Mouse (Mus musculus) liver, adult 10 weeks (tissue): ENCODE measurements around the gene Kiss1. TPM values are rescaled to one million over a fixed set of nuclear protein-coding genes. Genes with fewer than 3 reads are reported as not detected.

ENCODE experiments used
- polyA plus RNA-seq: library from polyadenylated mRNA; stranded (reverse); fragments of 350-450 nt; fragmentation: Illumina TruSeq; extraction: RNeasy Lipid Tissue Mini Kit (QIAGEN cat#74804); gene quantifications from one replicate; pipeline ENCODE4 v1.2.3, GENCODE M21; 2014; ENCODE audit warnings: low read depth, low replicate concordance

Kiss1 gene
- not detected for polyA plus RNA-seq

GRCm38 (mm10) chr1:133321267-133321925 lies at the start of gene Kiss1:
Kiss1 (plus strand) TSS chr1:133321875.

GRCm38 (mm10) chr1:133309652-133310267 lies 11.9 kb upstream of the Kiss1 start, which contains the start of gene Golt1a:
Golt1a (plus strand) TSS chr1:133309800.

GRCm38 (mm10) chr1:133350210-133350609 lies 28.5 kb downstream of the Kiss1 start, which contains the start of gene Ren1:
Ren1 (plus strand) TSS chr1:133350510.

GRCm38 (mm10) chr1:133363276-133364021 lies 41.8 kb downstream of the Kiss1 start, which contains the start of gene Etnk2:
Etnk2 (plus strand) TSS chr1:133363572.

Other genes with a start within 250 kb of the Kiss1 start
- gene Ppp1r15b, start 190.7 kb upstream of the Kiss1 start, polyA plus RNA-seq: 75.1 TPM
- 9.7 TPM for gene Plekha6, start 157.7 kb upstream of the Kiss1 start, polyA plus RNA-seq
- gene Golt1a, start 12.1 kb upstream of the Kiss1 start, polyA plus RNA-seq: 3.9 TPM
- not detected for gene Ren1, start 28.6 kb downstream of the Kiss1 start, polyA plus RNA-seq
- 145 TPM for gene Etnk2, start 41.7 kb downstream of the Kiss1 start, polyA plus RNA-seq
- 0.82 TPM for gene Sox13, start 102.5 kb downstream of the Kiss1 start, polyA plus RNA-seq